Mouse (Mus musculus) left cerebral cortex, adult 2 months (tissue): ENCODE results near the gene Hrh3. TPM values are rescaled to one million over a fixed set of nuclear protein-coding genes. Genes with fewer than 3 reads are reported as not detected.

Experiments used
- DNase-seq, 2 experiments: peaks; one replicate each; pipeline ENCODE4 v3.0.0; 2021 to 2022; ENCODE audit warnings: low spot score in 2 of 2, mixed read lengths in 1 of 2; ENCODE audit errors: extremely low spot score in 1 of 2
- H3K27ac ChIP-seq: fragments of 200-600 bp; 2 replicates; pipeline ENCODE4 v1.8.1; 2022
- H3K4me3 ChIP-seq: fragments of 200-600 bp; 2 replicates; pipeline ENCODE4 v1.8.1; 2022
- CTCF ChIP-seq: fragments of 200-600 bp; IDR thresholded peaks from 2 replicates; pipeline ENCODE4 v1.8.1; 2022; ENCODE audit warnings: antibody characterized with exemption, mild to moderate bottlenecking, moderate library complexity
- intact Hi-C: fragments of 180-260 bp; cut with DNase I; formaldehyde crosslinking; loops from one replicate; pipeline ENCODE4 v1.15.1; 2025
- total RNA-seq, 2 experiments: library from RNA; stranded (reverse); gene quantifications; 2 replicates each; pipeline ENCODE4 v1.2.3; 2021

Gene Hrh3
- total RNA-seq, 2 experiments from 2014 or later = 84.3 to 85.7 TPM

DNA sequence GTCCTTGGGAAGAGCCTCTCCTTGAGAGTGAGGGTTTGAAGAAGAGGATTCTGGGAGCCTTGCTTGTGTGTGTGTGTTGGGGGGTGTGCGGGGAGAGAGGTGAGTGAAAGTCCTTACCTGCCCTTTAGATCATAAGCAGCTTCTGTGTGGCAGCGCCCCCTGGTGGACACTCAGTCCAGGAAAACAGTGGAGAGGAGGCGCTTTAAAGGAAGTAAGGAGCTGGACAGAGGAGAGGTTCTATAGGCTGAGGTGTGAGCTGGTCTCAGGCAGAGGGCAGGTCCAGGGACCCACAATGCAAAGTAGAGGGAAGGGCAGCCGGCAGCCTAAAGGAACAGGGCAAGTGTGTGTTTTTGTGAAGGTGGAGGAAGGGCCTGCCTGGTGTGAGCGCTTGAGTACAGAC, 53.3 kb downstream of the Hrh3 start:
- Histone ChIP-seq H3K4me3 (no peak overlapping the region), H3K27ac (no peak overlapping the region)
- peak; percentile 79 for TF ChIP-seq CTCF
- peak; percentile 75 to 83 for DNase-seq
- intact Hi-C loops = loop anchor here (1.0 kb wide), 1 partner anchor 134 kb away; no protein-coding TSS in a partner anchor

Other genes with a start within 250 kb of the Hrh3 start
- 10 to 100 TPM; 18.5 to 22.1 TPM for gene Taf4, start 127.8 kb downstream of the Hrh3 start, total RNA-seq
- gene Lsm14b, start 79.5 kb downstream of the Hrh3 start, total RNA-seq = 100 to 1,000 TPM; 101 to 105 TPM
- gene Psma7, start 62.1 kb downstream of the Hrh3 start, total RNA-seq = 100 to 1,000 TPM; 162 TPM
- 10 to 100 TPM; 38.8 to 40.5 TPM for gene Ss18l1, start 62.0 kb downstream of the Hrh3 start, total RNA-seq
- 10 to 100 TPM; 15.6 to 18.4 TPM for gene Mtg2, start 33.9 kb downstream of the Hrh3 start, total RNA-seq
- 10 to 100 TPM; 46.2 to 50.6 TPM for gene Osbpl2, start 14.8 kb upstream of the Hrh3 start, total RNA-seq
- 100 to 1,000 TPM in 1 of 2 experiments, 10 to 100 TPM in 1; 96.4 to 101 TPM for gene Adrm1, start 67.0 kb upstream of the Hrh3 start, total RNA-seq
- 10 to 100 TPM in 1 of 2 experiments, 1 to 10 TPM in 1; 9.5 to 11.2 TPM for gene Lama5, start 121.4 kb upstream of the Hrh3 start, total RNA-seq
- 100 to 1,000 TPM; 682 to 702 TPM for gene Rps21, start 152.9 kb upstream of the Hrh3 start, total RNA-seq
- 10 to 100 TPM; 26.0 to 29.0 TPM for gene Cables2, start 169.0 kb upstream of the Hrh3 start, total RNA-seq
- gene Rbbp8nl, start 185.4 kb upstream of the Hrh3 start, total RNA-seq = not detected
- gene Gata5, start 230.2 kb upstream of the Hrh3 start, total RNA-seq = not detected